Mouse (Mus musculus): ENCODE results near the gene Spata5. TPM values are rescaled to one million over a fixed set of nuclear protein-coding genes. Genes with fewer than 3 reads are reported as not detected.

Spata5 gene
- polyA plus RNA-seq, 1 experiment from 2014 or later, result 44.6 TPM

DNA sequence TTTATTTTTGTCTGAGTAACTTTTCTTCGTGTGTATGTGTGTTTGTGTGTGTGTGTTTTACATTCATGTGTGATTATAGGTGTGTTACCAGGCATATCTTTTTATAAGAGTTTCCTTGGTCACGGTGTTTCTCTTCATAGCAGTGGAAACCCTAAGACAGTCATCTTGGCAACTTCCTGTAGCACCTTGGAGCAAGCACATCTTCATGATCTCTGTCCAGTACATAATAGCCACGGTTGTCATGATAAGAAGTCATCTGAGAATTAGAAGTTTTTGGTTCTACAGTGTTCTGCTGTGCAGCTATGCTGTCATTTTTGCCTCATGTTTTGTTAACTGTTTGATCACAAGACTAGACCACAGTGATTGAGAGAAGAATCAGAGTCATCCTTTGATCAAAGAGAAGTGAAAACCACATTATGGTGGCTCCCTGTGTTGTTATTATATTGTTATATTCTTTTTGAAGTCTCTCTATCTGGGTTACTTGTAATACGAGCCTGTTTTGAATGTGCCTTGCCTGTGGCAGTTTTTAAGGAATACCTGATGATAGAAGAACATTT lies 64.1 kb downstream of the Spata5 start:
- H3K4me2 ChIP-seq (replicated peaks), result no peak overlapping the region
- ATAC-seq (ENCODE audit: low FRiP score, low read depth), result no peak
- no peaks in the 10 kb centered on the region for H3K4me1 ChIP-seq
- no peaks in the 10 kb centered on the region for H3K9me3 ChIP-seq
- H3K27me3 ChIP-seq, result no peaks in the 10 kb centered on the region
- H3K4me3 ChIP-seq, result no peak overlapping the region
- no peak overlapping the region for H3K27ac ChIP-seq
- 83% methylated on average over 4 of the region's 4 CpGs for WGBS
- H3K9ac ChIP-seq, result no peak overlapping the region
- peaks cover 5% of the 10 kb centered on the region for H3K36me3 ChIP-seq

GRCm38 (mm10) chr3:37487639-37488038 lies 67.9 kb downstream of the Spata5 start:
- ATAC-seq (ENCODE audit: low FRiP score, low read depth), result no peak
- no peak overlapping the region for H3K27ac ChIP-seq
- no peak overlapping the region for H3K4me3 ChIP-seq
- H3K4me1 ChIP-seq, result no peaks in the 10 kb centered on the region
- 66% methylated on average over 2 of the region's 2 CpGs for whole genome bisulfite sequencing
- no peaks in the 10 kb centered on the region for H3K36me3 ChIP-seq
- no peaks in the 10 kb centered on the region for H3K9me3 ChIP-seq
- no peak overlapping the region for H3K9ac ChIP-seq
- no peaks in the 10 kb centered on the region for H3K27me3 ChIP-seq
- H3K4me2 ChIP-seq (replicated peaks), result no peak overlapping the region

- Histone ChIP-seq H3K27me3 (no peaks in the 10 kb centered on the region), H3K36me3 (no peaks in the 10 kb centered on the region), H3K9ac (no peak overlapping the region), H3K4me2 (replicated peaks) (no peak overlapping the region), H3K27ac (no peak overlapping the region), H3K4me1 (no peaks in the 10 kb centered on the region), H3K4me3 (no peak overlapping the region), H3K9me3 (no peaks in the 10 kb centered on the region)
- no peak for ATAC-seq (ENCODE audit: low FRiP score, low read depth)
Observed at GRCm38 (mm10) chr3:37488173-37488572, 68.5 kb downstream of the Spata5 start.

DNA sequence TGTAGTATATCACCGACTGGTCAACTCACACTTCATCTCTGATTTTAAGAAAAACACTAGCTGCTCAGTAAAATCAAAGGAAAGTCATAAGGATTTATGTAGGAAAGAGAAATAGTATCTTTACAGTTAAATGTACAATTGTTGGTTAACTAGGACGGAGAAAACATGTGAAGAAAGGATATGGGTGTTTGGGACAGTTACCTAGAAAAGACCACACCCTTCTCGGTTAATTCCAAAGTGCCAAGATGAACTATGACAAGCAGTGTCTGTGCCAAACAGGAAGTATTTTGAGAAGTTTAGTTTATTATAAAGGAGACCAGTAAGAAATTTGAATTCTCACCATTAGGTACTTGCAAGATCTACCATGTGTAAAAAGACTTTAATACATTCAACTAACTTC lies 70.3 kb downstream of the Spata5 start:
- no peak overlapping the region for H3K27ac ChIP-seq
- WGBS, result 87% methylated on average over 3 of the region's 3 CpGs
- ATAC-seq (ENCODE audit: low FRiP score, low read depth), result no peak

GRCm38 (mm10) chr3:37500939-37501338 lies 81.2 kb downstream of the Spata5 start:
- Histone ChIP-seq H3K4me1 (no peaks in the 10 kb centered on the region; the same call in 1 of the 2 replicates), H3K27me3 (no peaks in the 10 kb centered on the region), H3K9me3 (no peaks in the 10 kb centered on the region), H3K4me3 (no peak overlapping the region), H3K36me3 (no peaks in the 10 kb centered on the region), H3K9ac (no peak overlapping the region), H3K27ac (no peak overlapping the region), H3K4me2 (replicated peaks) (no peak overlapping the region)
- WGBS, result 78% methylated on average over 1 of the region's 1 CpGs
- ATAC-seq (ENCODE audit: low FRiP score, low read depth), result no peak

More for the DNA sequence above, 70.3 kb downstream of the Spata5 start:
- no peaks in the 10 kb centered on the region for H3K27me3 ChIP-seq
- no peaks in the 10 kb centered on the region for H3K4me1 ChIP-seq
- H3K4me3 ChIP-seq, result no peak overlapping the region
- H3K4me2 ChIP-seq (replicated peaks), result no peak overlapping the region
- no peak overlapping the region for H3K9ac ChIP-seq
- H3K9me3 ChIP-seq, result no peaks in the 10 kb centered on the region
- no peaks in the 10 kb centered on the region for H3K36me3 ChIP-seq

- H3K4me2 ChIP-seq (replicated peaks), result no peak overlapping the region
- H3K4me3 ChIP-seq, result no peak overlapping the region
- no peak overlapping the region for H3K9ac ChIP-seq
- H3K9me3 ChIP-seq, result no peaks in the 10 kb centered on the region
- H3K27me3 ChIP-seq, result no peaks in the 10 kb centered on the region
- no peak for ATAC-seq (ENCODE audit: low FRiP score, low read depth)
- H3K36me3 ChIP-seq, result no peaks in the 10 kb centered on the region
- H3K27ac ChIP-seq, result no peak overlapping the region
- H3K4me1 ChIP-seq, result no peaks in the 10 kb centered on the region; the same call in 1 of the 2 replicates
- 92% methylated on average over 2 of the region's 2 CpGs for WGBS
Observed at GRCm38 (mm10) chr3:37502552-37502951, 82.9 kb downstream of the Spata5 start.

DNA sequence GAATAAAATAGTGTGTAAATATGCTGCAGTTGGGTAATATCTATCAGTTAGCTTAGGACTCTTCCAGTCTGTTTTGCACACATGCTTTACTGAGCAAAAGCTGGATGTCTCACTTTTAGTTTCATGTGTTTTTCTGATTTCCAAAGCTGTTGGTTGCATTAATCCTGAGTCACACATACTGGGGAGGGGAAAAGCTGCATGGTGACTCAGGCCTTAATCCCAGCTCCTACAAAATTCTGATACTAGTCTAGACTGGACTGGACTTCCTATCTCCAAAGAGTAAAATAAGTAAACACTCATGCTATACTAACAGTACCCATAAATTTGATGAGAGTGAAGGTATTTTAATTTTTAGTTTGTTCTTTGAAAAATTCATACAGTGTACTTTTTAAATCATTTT lies 84.2 kb downstream of the Spata5 start:
- no peak for ATAC-seq (ENCODE audit: low FRiP score, low read depth)
- no peak overlapping the region for H3K9ac ChIP-seq
- H3K4me1 ChIP-seq, result no peaks in the 10 kb centered on the region; the same call in 1 of the 2 replicates
- H3K4me3 ChIP-seq, result no peak overlapping the region
- no peaks in the 10 kb centered on the region for H3K27me3 ChIP-seq
- H3K9me3 ChIP-seq, result no peaks in the 10 kb centered on the region
- no peak overlapping the region for H3K27ac ChIP-seq
- H3K36me3 ChIP-seq, result no peaks in the 10 kb centered on the region
- no peak overlapping the region for H3K4me2 ChIP-seq (replicated peaks)

- Histone ChIP-seq H3K27me3 (no peaks in the 10 kb centered on the region), H3K27ac (no peak overlapping the region), H3K9me3 (no peaks in the 10 kb centered on the region), H3K4me3 (no peak overlapping the region), H3K9ac (no peak overlapping the region), H3K36me3 (no peaks in the 10 kb centered on the region), H3K4me1 (no peaks in the 10 kb centered on the region), H3K4me2 (replicated peaks) (no peak overlapping the region)
- 81% methylated on average over 7 of the region's 7 CpGs for WGBS
- no peak for ATAC-seq (ENCODE audit: low FRiP score, low read depth)
Observed at GRCm38 (mm10) chr3:37510055-37511032, 90.6 kb downstream of the Spata5 start.

GRCm38 (mm10) chr3:37515485-37515884 lies 95.8 kb downstream of the Spata5 start:
- Histone ChIP-seq H3K4me3 (no peak overlapping the region), H3K27ac (no peak overlapping the region), H3K9me3 (no peaks in the 10 kb centered on the region), H3K9ac (no peak overlapping the region), H3K4me1 (no peaks in the 10 kb centered on the region), H3K27me3 (no peaks in the 10 kb centered on the region), H3K36me3 (no peaks in the 10 kb centered on the region), H3K4me2 (replicated peaks) (no peak overlapping the region)
- WGBS, result 42% methylated on average over 2 of the region's 2 CpGs
- no peak for ATAC-seq (ENCODE audit: low FRiP score, low read depth)

DNA sequence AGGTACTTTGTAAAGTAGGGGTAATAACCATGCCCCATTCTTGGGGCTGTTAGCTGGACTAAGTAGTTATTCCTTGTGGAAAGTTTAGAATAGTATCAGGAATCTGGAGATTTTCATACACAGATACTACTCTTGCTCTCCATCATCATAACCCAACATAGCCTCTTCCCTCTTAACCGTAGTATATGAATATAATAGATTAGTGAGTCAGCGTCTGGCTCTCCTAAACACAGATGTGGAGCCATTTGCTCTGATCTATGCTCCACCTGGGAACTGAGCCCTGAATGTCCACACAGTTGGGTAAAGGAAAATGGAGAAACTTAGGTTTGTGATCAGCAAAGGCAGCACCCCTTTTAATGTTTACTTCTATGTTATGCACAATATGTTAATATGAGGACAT lies 96.7 kb downstream of the Spata5 start:
- no peak overlapping the region for H3K9ac ChIP-seq
- H3K9me3 ChIP-seq, result no peaks in the 10 kb centered on the region
- 83% methylated on average over 2 of the region's 2 CpGs for WGBS
- no peak overlapping the region for H3K27ac ChIP-seq
- H3K36me3 ChIP-seq, result no peaks in the 10 kb centered on the region
- no peaks in the 10 kb centered on the region for H3K4me1 ChIP-seq
- no peak for ATAC-seq (ENCODE audit: low FRiP score, low read depth)
- H3K4me2 ChIP-seq (replicated peaks), result no peak overlapping the region
- H3K27me3 ChIP-seq, result no peaks in the 10 kb centered on the region
- H3K4me3 ChIP-seq, result no peak overlapping the region

- ATAC-seq (ENCODE audit: low FRiP score, low read depth), result no peak
Observed at GRCm38 (mm10) chr3:37518611-37519010, 98.9 kb downstream of the Spata5 start.

DNA sequence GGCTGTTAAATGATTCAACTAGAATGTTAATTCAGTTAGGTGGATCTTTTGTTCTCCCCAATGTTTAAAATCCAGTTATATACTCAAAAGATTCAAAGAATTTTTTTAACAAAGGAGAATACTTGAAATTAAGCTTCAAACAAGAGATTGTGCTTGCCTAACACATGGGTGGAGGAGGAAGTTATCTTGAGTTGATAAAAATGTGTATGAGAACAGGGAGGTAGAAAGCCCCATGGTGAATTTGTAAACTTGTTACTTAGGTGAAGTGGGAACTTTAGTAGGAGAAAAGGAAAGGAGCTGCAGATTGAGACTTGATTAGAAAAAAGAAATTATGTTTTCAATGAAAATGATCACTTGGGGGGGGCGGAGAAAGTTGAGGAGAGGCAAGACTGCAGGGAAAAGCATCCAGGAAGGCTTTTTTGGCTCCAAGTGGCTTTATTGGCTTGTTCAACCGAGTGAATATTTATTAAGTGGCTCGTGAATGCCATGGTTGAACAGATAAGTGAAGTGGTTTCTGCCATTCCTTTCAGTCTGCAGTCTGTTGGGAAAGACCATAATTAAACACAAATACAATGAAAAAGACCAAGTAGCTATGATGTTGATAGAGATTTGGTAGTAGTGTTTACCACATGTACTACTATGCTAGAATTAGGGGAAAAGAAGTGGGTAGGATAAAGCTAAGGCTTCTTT lies 100.8 kb downstream of the Spata5 start:
- Histone ChIP-seq H3K36me3 (no peaks in the 10 kb centered on the region), H3K9ac (no peak overlapping the region), H3K27ac (no peak overlapping the region), H3K4me3 (no peak overlapping the region), H3K4me1 (no peaks in the 10 kb centered on the region), H3K4me2 (replicated peaks) (no peak overlapping the region), H3K27me3 (no peaks in the 10 kb centered on the region), H3K9me3 (no peaks in the 10 kb centered on the region)
- WGBS, result 65% methylated on average over 3 of the region's 3 CpGs
- no peak for ATAC-seq (ENCODE audit: low FRiP score, low read depth)

More at GRCm38 (mm10) chr3:37518611-37519010, 98.9 kb downstream of the Spata5 start:
- Histone ChIP-seq H3K36me3 (no peaks in the 10 kb centered on the region), H3K4me2 (replicated peaks) (no peak overlapping the region), H3K9me3 (no peaks in the 10 kb centered on the region), H3K4me3 (no peak overlapping the region), H3K27ac (no peak overlapping the region), H3K27me3 (no peaks in the 10 kb centered on the region), H3K9ac (no peak overlapping the region), H3K4me1 (no peaks in the 10 kb centered on the region)
